Mouse (Mus musculus): ENCODE results near the gene Acot3. TPM values are rescaled to one million over a fixed set of nuclear protein-coding genes. Genes with fewer than 3 reads are reported as not detected.
A peak's percentile ranks its signal among the peaks of the same experiment; 100 is the strongest.

The Acot3 gene
- polyA plus RNA-seq, 1 experiment from 2014 or later, result 1.4 TPM

DNA sequence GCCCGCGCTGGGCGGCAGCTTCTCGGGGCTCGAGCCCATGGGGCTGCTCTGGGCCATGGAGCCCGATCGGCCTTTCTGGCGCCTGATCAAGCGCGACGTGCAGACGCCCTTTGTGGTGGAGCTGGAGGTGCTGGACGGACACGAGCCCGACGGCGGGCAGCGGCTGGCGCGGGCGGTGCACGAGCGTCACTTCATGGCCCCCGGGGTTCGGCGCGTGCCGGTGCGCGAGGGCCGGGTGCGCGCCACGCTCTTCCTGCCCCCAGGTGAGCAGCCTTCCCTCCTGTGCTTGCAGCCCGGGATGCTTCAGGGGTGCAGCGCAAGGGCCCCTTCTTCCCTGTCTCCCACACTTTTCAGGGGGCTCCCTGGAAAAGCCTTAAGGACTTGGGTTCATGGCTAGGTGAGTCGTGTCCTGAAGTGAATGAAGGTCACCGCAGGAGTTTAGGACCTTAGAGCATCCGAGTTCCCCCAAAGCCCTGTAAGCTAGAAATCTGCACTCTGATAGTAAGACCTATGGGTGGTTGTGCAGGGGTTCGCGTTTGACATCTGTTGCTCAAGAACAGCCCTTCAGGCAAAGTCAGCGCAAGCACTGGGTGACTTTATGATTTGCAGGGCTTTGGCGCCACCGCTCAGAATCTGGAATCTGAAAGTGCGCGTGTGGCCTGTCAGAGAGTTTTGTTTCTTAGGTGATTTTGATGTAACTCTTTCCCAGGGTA lies 1.9 kb downstream of the Acot3 start:
- Histone ChIP-seq H3K4me1 (ENCODE audit: control insufficient read depth, insufficient read depth, low read depth, low read length) (peaks cover 5% of the 10 kb centered on the region; the same call in 1 of the 2 replicates), H3K27me3 (replicated peaks; ENCODE audit: control insufficient read depth, insufficient read depth, low read length) (no peaks in the 10 kb centered on the region; the same call in 1 of the 2 replicates), H3K4me2 (ENCODE audit: low read length) (peak overlapping the region; percentile 81), H3K9me3 (ENCODE audit: control insufficient read depth, low read length) (no peaks in the 10 kb centered on the region; the same call in 1 of the 2 replicates), H3K9ac (ENCODE audit: low read depth, low read length) (peak overlapping the region; percentile 52), H3K4me3 (ENCODE audit: low read length) (peak overlapping the region; percentile 46), H3K27ac (ENCODE audit: low read depth, low read length) (no peak overlapping the region), H3K36me3 (ENCODE audit: control insufficient read depth, insufficient read depth, low read length) (no peaks in the 10 kb centered on the region)
- ATAC-seq, result no peak
- WGBS, result 3% methylated on average over 33 of the region's 46 CpGs

DNA sequence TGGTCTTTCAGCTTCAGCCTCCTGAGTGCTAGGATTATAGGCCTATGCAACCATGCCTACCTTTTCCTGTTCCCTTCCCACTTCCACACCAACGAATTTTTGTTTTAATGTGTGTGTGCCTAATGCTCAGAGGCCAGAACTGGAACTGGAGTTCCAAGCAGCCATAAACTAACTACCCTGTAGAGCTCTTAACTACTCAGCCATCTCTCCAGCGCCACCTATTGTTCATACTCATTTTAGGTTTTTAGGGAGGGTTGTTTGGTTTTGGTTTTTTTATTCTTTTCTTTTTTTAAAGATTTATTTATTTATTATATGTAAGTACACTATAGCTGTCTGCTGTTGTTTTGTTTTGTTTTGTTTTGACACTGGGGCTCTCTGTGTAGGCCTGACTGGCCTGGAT lies 9.0 kb downstream of the Acot3 start:
- Histone ChIP-seq H3K36me3 (ENCODE audit: control insufficient read depth, insufficient read depth, low read length) (no peaks in the 10 kb centered on the region), H3K27ac (ENCODE audit: low read depth, low read length) (no peak overlapping the region), H3K9me3 (ENCODE audit: control insufficient read depth, low read length) (no peaks in the 10 kb centered on the region), H3K9ac (ENCODE audit: low read depth, low read length) (no peak overlapping the region), H3K4me3 (ENCODE audit: low read length) (no peak overlapping the region), H3K4me1 (ENCODE audit: control insufficient read depth, insufficient read depth, low read depth, low read length) (no peaks in the 10 kb centered on the region), H3K27me3 (replicated peaks; ENCODE audit: control insufficient read depth, insufficient read depth, low read length) (no peaks in the 10 kb centered on the region), H3K4me2 (ENCODE audit: low read length) (no peak overlapping the region)
- no peak for ATAC-seq
- WGBS, result 25% methylated on average over 2 of the region's 2 CpGs

DNA sequence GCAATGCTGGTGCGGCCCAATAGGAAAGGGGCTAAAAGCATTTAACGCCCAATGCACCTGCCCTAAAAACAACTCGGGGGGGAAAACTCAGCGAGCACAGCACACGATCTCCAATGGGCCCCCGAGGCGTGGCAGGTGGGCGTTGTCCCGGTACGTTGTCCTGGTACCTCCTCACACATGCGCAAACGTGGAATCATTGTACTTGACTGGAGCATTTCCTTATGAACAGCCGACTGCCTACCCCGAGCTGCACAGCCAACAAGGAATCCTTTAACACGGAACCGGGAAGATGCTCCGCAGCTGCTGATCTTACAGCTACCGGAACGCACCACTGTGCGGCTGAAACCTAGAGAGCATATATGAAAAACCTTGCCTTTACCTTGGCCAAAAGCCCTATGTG lies 10.4 kb downstream of the Acot3 start:
- Histone ChIP-seq H3K4me2 (ENCODE audit: low read length) (no peak overlapping the region), H3K4me1 (ENCODE audit: control insufficient read depth, insufficient read depth, low read depth, low read length) (no peaks in the 10 kb centered on the region), H3K27me3 (replicated peaks; ENCODE audit: control insufficient read depth, insufficient read depth, low read length) (no peaks in the 10 kb centered on the region), H3K36me3 (ENCODE audit: control insufficient read depth, insufficient read depth, low read length) (no peaks in the 10 kb centered on the region), H3K27ac (ENCODE audit: low read depth, low read length) (no peak overlapping the region), H3K4me3 (ENCODE audit: low read length) (no peak overlapping the region), H3K9ac (ENCODE audit: low read depth, low read length) (no peak overlapping the region), H3K9me3 (ENCODE audit: control insufficient read depth, low read length) (no peaks in the 10 kb centered on the region)
- no peak for ATAC-seq
- WGBS, result 94% methylated on average over 20 of the region's 20 CpGs

DNA sequence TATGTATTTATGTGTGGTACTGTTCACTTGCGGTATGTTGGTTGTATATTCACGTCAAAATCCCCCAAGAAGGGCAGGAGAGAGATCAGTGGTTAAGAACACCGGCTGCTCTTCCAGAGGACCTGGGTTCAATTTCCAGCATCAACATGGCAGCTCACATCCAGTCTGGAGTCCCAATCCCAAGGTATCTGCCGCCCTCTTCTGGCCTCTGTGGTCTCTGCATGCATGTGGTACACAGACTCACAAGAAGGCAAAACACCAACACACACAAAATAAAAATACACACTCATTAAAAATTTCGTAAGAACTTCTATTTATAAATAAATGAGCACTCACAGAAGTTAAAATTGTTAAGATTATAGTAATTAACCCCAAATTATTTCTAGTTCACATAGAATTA lies 11.3 kb downstream of the Acot3 start:
- Histone ChIP-seq H3K27me3 (replicated peaks; ENCODE audit: control insufficient read depth, insufficient read depth, low read length) (0 out of 2 replicates have a peak, but pooled peaks cover 3% of the 10 kb centered on the region), H3K27ac (ENCODE audit: low read depth, low read length) (no peak overlapping the region), H3K36me3 (ENCODE audit: control insufficient read depth, insufficient read depth, low read length) (no peaks in the 10 kb centered on the region), H3K4me2 (ENCODE audit: low read length) (no peak overlapping the region), H3K4me1 (ENCODE audit: control insufficient read depth, insufficient read depth, low read depth, low read length) (no peaks in the 10 kb centered on the region), H3K9me3 (ENCODE audit: control insufficient read depth, low read length) (no peaks in the 10 kb centered on the region), H3K9ac (ENCODE audit: low read depth, low read length) (no peak overlapping the region), H3K4me3 (ENCODE audit: low read length) (no peak overlapping the region)
- 73% methylated on average over 5 of the region's 5 CpGs for WGBS
- ATAC-seq, result no peak

DNA sequence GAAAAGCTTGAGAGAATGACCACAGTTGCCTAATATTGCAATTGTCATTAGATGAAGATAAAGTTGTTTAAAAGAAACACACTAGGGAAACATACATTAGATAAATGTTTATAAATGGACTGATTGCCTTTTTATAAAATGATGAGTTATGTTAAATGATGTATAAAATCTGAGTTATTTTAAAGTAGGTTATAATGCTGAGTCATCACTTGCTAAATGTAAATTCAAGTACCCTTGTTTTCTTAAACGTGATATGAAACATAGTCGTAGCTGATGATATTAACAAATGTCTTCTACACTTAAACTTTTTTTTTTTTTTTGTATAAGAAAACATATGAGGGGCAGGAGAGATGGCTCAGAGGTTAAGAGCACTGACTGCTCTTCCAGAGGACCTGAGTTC lies 11.9 kb downstream of the Acot3 start:
- ATAC-seq, result no peak
- Histone ChIP-seq H3K27me3 (replicated peaks; ENCODE audit: control insufficient read depth, insufficient read depth, low read length) (peaks cover 7% of the 10 kb centered on the region), H3K9ac (ENCODE audit: low read depth, low read length) (no peak overlapping the region), H3K4me1 (ENCODE audit: control insufficient read depth, insufficient read depth, low read depth, low read length) (no peaks in the 10 kb centered on the region), H3K4me3 (ENCODE audit: low read length) (no peak overlapping the region), H3K9me3 (ENCODE audit: control insufficient read depth, low read length) (no peaks in the 10 kb centered on the region), H3K27ac (ENCODE audit: low read depth, low read length) (no peak overlapping the region), H3K36me3 (ENCODE audit: control insufficient read depth, insufficient read depth, low read length) (no peaks in the 10 kb centered on the region), H3K4me2 (ENCODE audit: low read length) (no peak overlapping the region)
- 89% methylated on average over 2 of the region's 2 CpGs for WGBS

DNA sequence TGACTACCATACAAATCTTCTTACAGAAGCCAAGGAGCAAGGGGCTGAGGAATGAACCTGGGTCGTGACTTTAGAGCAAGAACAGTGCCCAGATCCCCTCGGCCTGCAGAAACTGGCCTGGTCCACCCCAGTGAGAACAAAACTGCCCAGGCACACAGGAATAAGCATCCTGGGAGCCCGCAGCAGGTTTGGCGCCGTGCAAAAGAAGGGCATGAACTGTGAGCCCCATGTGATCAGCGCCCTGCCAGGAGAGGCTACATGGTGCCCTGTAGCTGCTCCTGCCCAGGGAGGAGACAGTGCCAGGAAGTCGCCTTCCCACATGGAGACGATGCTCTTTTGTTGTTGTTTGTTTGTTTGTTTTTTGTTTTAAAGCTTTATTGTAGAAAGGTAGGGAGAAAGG lies 12.7 kb downstream of the Acot3 start:
- 71% methylated on average over 8 of the region's 8 CpGs for WGBS
- no peaks in the 10 kb centered on the region for H3K9me3 ChIP-seq (ENCODE audit: control insufficient read depth, low read length)

DNA sequence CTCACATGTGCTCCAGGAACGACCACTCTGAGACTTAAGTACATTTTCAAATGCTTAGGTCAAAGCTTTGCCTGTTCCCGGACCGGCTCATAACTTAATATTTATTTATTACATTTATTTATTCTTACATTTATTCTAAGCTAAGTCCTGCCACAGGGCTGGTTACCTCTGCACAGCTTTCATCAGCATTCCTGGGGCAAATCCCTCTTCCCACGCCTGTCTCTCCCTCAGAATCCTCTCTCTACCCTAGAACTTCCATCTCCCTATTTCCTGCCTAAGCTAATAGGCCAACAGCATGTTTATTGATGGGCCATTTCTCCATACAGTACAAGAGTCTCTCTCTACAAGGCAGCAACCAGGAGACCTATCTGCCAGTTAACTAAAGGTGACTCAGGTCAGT lies 15.8 kb downstream of the Acot3 start:
- Histone ChIP-seq H3K4me1 (ENCODE audit: control insufficient read depth, insufficient read depth, low read depth, low read length) (no peaks in the 10 kb centered on the region; the same call in 1 of the 2 replicates), H3K9ac (ENCODE audit: low read depth, low read length) (no peak overlapping the region), H3K27me3 (replicated peaks; ENCODE audit: control insufficient read depth, insufficient read depth, low read length) (peaks cover 17% of the 10 kb centered on the region), H3K9me3 (ENCODE audit: control insufficient read depth, low read length) (no peaks in the 10 kb centered on the region), H3K4me2 (ENCODE audit: low read length) (no peak overlapping the region), H3K36me3 (ENCODE audit: control insufficient read depth, insufficient read depth, low read length) (no peaks in the 10 kb centered on the region), H3K4me3 (ENCODE audit: low read length) (no peak overlapping the region), H3K27ac (ENCODE audit: low read depth, low read length) (no peak overlapping the region)
- 89% methylated on average over 4 of the region's 4 CpGs for WGBS
- ATAC-seq, result no peak

More for the DNA sequence above, 12.7 kb downstream of the Acot3 start:
- no peak overlapping the region for H3K9ac ChIP-seq (ENCODE audit: low read depth, low read length)
- H3K27me3 ChIP-seq (replicated peaks; ENCODE audit: control insufficient read depth, insufficient read depth, low read length), result peaks cover 13% of the 10 kb centered on the region
- H3K4me3 ChIP-seq (ENCODE audit: low read length), result no peak overlapping the region
- H3K4me1 ChIP-seq (ENCODE audit: control insufficient read depth, insufficient read depth, low read depth, low read length), result no peaks in the 10 kb centered on the region; the same call in 1 of the 2 replicates
- H3K27ac ChIP-seq (ENCODE audit: low read depth, low read length), result no peak overlapping the region
- H3K36me3 ChIP-seq (ENCODE audit: control insufficient read depth, insufficient read depth, low read length), result no peaks in the 10 kb centered on the region
- no peak overlapping the region for H3K4me2 ChIP-seq (ENCODE audit: low read length)
- ATAC-seq, result no peak

DNA sequence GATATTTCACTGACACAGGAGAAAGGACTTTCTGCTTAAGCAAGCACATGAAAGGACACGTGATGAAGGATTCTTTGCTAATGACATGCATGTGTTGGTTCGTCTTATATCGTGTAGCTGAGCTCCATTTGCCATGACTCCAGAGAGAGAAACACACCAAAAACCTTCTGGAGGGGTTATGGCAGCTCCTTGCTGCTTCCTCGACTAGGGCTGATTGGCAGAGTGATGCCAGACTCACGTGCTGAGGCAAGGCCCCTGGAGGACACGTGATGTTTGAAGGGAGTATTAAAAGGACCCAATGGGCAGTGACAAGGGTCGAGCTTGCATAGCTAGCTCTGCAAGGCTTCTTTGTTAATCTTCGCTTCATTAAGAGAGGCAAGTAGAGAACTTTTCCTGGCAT lies 16.4 kb downstream of the Acot3 start:
- H3K4me1 ChIP-seq (ENCODE audit: control insufficient read depth, insufficient read depth, low read depth, low read length), result no peaks in the 10 kb centered on the region; the same call in 1 of the 2 replicates
- H3K4me3 ChIP-seq (ENCODE audit: low read length), result no peak overlapping the region
- 56% methylated on average over 8 of the region's 8 CpGs for WGBS
- no peak overlapping the region for H3K9ac ChIP-seq (ENCODE audit: low read depth, low read length)
- no peaks in the 10 kb centered on the region for H3K9me3 ChIP-seq (ENCODE audit: control insufficient read depth, low read length)
- peaks cover 17% of the 10 kb centered on the region for H3K27me3 ChIP-seq (replicated peaks; ENCODE audit: control insufficient read depth, insufficient read depth, low read length)
- H3K4me2 ChIP-seq (ENCODE audit: low read length), result no peak overlapping the region
- H3K36me3 ChIP-seq (ENCODE audit: control insufficient read depth, insufficient read depth, low read length), result no peaks in the 10 kb centered on the region
- H3K27ac ChIP-seq (ENCODE audit: low read depth, low read length), result no peak overlapping the region
- ATAC-seq, result no peak

DNA sequence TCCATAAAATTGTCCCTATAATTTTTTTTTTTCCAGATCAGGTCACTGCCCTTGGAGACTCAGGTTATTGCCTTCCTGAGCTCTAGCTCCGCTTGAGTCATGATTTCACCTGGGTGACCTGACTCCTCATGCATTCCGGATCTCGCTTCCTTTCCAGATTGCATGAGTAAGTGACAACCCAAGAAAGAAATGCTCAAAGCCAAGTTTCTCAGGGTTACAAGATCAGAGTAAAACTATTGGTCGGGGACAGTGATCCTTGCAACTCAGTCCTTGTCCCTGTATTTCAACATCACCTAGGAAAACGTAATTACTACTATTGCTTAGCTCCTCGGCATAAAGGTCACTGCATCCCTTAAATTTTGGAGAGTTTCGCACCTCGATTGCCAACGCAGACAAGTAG lies 17.0 kb downstream of the Acot3 start, which contains the start of gene Acot5:
Acot5 (plus strand) TSS at position 340 of the 400 bp plus-strand sequence.
- Histone ChIP-seq H3K4me2 (ENCODE audit: low read length) (peak within 1 kb of the TSS; percentile 67), H3K4me3 (ENCODE audit: low read length) (peak within 1 kb of the TSS; percentile 45), H3K9ac (ENCODE audit: low read depth, low read length) (peak within 1 kb of the TSS; percentile 45), H3K9me3 (ENCODE audit: control insufficient read depth, low read length) (no peaks in the 10 kb centered on the region), H3K4me1 (ENCODE audit: control insufficient read depth, insufficient read depth, low read depth, low read length) (no peaks in the 10 kb centered on the region; the same call in 1 of the 2 replicates), H3K27ac (ENCODE audit: low read depth, low read length) (no peak within 1 kb of the TSS), H3K36me3 (ENCODE audit: control insufficient read depth, insufficient read depth, low read length) (no peaks in the 10 kb centered on the region), H3K27me3 (replicated peaks; ENCODE audit: control insufficient read depth, insufficient read depth, low read length) (peaks cover 17% of the 10 kb centered on the region)
- 58% methylated on average over 9 of the region's 9 CpGs for WGBS
- ATAC-seq, result no peak
